Mouse (Mus musculus): Measurements from ENCODE around the gene 2310022A10Rik. TPM values are rescaled to one million over a fixed set of nuclear protein-coding genes. Genes with fewer than 3 reads are reported as not detected.

The 2310022A10Rik gene
- polyA plus RNA-seq, 1 experiment from 2014 or later: 40.8 TPM

GRCm38 (mm10) chr7:27601628-27602027 lies 48.6 kb downstream of the 2310022A10Rik start:
- H3K27ac ChIP-seq: no peak overlapping the region
- no peaks in the 10 kb centered on the region for H3K27me3 ChIP-seq (ENCODE audit: low read depth, poor library complexity, severe bottlenecking)
- H3K4me3 ChIP-seq: no peak overlapping the region
- no peaks in the 10 kb centered on the region for H3K9me3 ChIP-seq (replicated peaks)
- H3K36me3 ChIP-seq: peaks cover 8% of the 10 kb centered on the region; the same call in 1 of the 2 replicates
- H3K4me1 ChIP-seq: peaks cover 36% of the 10 kb centered on the region
- 83% methylated on average over 4 of the region's 4 CpGs for WGBS
- DNase-seq (ENCODE audit: low spot score): no peak

DNA sequence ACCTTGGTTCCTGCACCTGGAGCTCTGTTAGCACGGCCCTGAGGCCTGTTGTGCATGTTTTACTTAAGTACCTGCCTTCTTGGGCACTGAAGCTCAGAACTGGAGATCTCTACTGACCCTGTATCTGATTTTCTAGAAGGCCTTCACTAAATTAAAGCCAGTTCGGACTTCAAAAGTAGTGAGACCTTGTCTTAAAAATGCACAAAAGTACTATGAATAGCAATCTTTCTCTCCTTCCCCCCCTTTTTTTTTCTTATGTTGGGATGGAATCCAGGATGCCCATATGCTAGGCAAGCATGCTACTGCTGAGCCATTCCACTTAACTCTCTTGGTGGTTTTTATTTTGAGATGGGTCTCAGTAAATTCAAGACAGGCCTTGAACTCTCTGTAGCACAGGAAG lies 49.1 kb downstream of the 2310022A10Rik start:
- DNase-seq (ENCODE audit: low spot score): no peak
- no peaks in the 10 kb centered on the region for H3K9me3 ChIP-seq (replicated peaks)
- no peak overlapping the region for H3K27ac ChIP-seq
- H3K4me3 ChIP-seq: no peak overlapping the region
- WGBS: 87% methylated on average over 2 of the region's 2 CpGs
- peaks cover 36% of the 10 kb centered on the region for H3K4me1 ChIP-seq
- H3K36me3 ChIP-seq: peaks cover 4% of the 10 kb centered on the region; the same call in 1 of the 2 replicates
- H3K27me3 ChIP-seq (ENCODE audit: low read depth, poor library complexity, severe bottlenecking): no peaks in the 10 kb centered on the region

- Histone ChIP-seq H3K4me3 (no peak overlapping the region), H3K36me3 (peaks cover 10% of the 10 kb centered on the region; the same call in 1 of the 2 replicates), H3K4me1 (peaks cover 42% of the 10 kb centered on the region), H3K27me3 (ENCODE audit: low read depth, poor library complexity, severe bottlenecking) (no peaks in the 10 kb centered on the region), H3K9me3 (replicated peaks) (no peaks in the 10 kb centered on the region), H3K27ac (no peak overlapping the region)
- DNase-seq (ENCODE audit: low spot score): no peak
- WGBS: 87% methylated on average over 7 of the region's 7 CpGs
Measured at GRCm38 (mm10) chr7:27602835-27603234, 49.8 kb downstream of the 2310022A10Rik start.

DNA sequence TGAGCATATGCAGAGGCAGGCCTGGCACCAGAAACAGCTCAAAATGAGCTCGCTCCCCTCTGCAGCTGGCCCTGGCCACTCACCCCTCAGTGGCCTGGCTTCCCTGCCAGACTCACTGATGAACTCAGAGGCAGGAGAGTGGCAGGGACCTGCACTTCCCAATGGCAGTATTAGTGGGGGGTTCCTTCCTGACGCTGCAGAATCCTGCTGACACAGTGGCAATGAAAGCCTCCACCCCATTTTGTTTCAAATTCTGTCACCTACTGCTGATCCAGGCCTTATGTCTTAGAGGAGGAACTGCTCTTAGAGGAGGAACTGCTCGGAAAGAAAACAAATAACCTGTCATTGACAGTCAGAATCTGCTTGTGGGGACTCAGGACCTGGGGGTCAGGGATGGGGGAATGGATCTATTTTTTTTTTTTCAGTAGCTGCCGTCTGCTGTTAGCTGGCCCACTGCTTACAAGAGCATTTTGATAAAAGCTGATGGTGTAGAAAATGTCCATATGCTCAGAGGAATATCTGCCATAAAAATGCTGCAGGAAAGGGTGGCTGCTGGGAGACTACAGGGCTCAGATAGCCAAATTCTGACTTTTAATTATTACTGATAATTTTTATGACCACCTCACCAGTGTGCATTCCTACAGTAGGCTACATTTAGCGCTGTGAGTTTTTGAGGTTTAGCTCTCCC lies 51.8 kb downstream of the 2310022A10Rik start:
- WGBS: 53% methylated on average over 5 of the region's 5 CpGs
- H3K4me3 ChIP-seq: no peak overlapping the region
- no peak for DNase-seq (ENCODE audit: low spot score)
- peaks cover 28% of the 10 kb centered on the region for H3K36me3 ChIP-seq
- no peaks in the 10 kb centered on the region for H3K27me3 ChIP-seq (ENCODE audit: low read depth, poor library complexity, severe bottlenecking)
- no peaks in the 10 kb centered on the region for H3K9me3 ChIP-seq (replicated peaks)
- H3K27ac ChIP-seq: no peak overlapping the region
- H3K4me1 ChIP-seq: peaks cover 38% of the 10 kb centered on the region

DNA sequence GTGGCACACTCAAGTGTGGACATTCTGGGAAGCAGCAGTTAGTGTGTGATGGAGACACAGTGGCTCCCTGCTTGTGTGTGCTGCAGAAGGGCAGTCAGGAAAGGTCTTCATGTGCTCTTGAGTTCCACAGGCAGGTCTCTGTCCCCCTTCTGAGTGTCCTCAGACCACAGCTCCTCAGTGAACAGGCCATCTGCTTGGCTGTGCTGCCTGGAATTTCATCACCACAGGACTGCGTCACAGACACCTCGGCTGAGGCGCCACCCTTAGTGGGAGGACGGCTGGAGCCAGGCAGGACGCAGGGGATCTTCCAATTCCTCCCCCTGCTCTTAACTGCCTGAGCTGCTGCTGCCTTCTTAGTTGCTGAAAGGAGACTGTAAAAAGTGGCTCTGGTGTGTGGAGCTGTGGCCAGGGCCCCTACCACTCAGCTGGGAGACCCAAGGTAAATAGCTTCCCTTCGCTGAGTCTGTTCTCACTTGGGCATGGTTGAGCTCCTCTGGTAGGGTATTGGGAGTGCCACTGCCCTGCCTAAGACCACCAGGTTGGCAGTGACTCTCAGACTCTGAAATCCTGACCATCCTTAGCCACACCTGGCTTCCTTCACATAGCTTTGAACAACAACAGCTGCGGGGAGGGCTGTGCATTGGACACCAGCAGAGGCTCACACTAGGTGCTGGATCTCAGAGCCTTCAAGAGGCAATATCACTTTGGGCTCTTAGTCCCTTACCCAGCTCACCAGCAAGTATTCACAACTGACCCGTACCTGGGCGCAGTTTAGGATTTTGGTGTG lies 52.7 kb downstream of the 2310022A10Rik start:
- Histone ChIP-seq H3K27me3 (ENCODE audit: low read depth, poor library complexity, severe bottlenecking) (no peaks in the 10 kb centered on the region), H3K4me3 (no peak overlapping the region), H3K36me3 (peaks cover 37% of the 10 kb centered on the region), H3K4me1 (peaks cover 36% of the 10 kb centered on the region), H3K9me3 (replicated peaks) (no peaks in the 10 kb centered on the region), H3K27ac (peak overlapping the region; percentile 64; the same call in 1 of the 2 replicates)
- DNase-seq (ENCODE audit: low spot score): peak; percentile 40
- WGBS: 60% methylated on average over 9 of the region's 9 CpGs

DNA sequence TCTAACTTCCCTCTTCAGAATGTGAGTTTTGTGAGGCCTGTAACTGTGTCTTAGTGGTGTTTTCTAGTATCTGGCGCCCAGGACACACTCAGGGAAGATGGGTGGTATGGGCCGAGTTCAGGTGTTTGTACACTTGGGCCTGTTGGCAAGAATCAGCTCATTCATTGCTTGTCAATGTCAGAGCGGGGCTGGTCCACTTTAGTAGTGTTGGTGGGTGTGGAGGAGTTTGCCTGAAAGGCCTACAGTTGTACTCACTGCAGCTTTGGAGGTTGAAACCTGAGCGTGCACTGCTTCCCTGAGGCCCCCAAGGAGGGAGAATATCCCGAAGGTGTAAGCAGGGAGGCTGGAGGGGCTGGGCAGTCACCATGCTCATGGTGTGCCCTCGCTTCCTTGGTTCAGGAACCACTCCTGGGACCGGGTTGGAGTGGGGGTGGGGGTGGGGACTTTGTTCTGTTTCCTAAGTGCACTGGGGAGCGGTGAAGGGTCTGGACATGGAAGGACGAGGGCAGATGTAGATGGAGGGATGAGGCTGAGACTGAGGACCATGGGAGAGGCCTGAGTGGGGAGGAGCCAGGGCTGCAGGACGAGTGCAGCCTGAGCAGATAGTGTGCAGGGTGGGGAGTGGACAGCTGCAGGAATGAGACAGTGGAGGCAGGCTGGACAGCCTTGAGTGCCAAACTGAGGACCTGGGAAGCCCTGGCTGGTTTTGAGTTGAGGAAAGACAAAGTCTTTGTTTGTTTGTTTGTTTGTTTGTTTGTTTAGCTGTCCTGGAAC lies 53.6 kb downstream of the 2310022A10Rik start:
- peaks cover 32% of the 10 kb centered on the region for H3K4me1 ChIP-seq
- peak overlapping the region; percentile 64 for H3K27ac ChIP-seq
- no peaks in the 10 kb centered on the region for H3K27me3 ChIP-seq (ENCODE audit: low read depth, poor library complexity, severe bottlenecking)
- H3K9me3 ChIP-seq (replicated peaks): no peaks in the 10 kb centered on the region
- peaks cover 44% of the 10 kb centered on the region for H3K36me3 ChIP-seq
- WGBS: 57% methylated on average over 10 of the region's 10 CpGs
- DNase-seq (ENCODE audit: low spot score): no peak
- H3K4me3 ChIP-seq: 0 out of 2 replicates have a peak overlapping the region, but pooled peaks have one; percentile 4

DNA sequence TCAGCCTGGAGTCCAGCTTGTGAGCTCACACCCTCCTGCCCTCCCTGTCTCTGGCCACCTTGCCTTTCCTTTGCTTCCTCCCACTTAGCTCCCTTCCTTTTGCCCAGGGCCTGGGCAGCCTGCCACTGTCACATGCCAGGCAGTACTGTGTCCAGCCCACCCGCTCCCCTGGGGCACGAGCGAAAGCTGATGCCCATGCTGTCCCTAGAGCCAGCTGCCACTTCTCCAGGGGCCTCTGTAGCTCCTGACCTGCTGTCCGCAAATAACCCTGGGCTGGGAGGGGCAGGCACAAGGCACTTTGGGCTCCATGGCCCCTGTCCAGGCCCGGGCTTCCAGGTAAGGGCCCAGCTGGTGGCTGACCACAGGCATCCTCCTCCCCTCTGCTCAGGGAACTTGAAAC lies 54.5 kb downstream of the 2310022A10Rik start:
- peaks cover 44% of the 10 kb centered on the region for H3K36me3 ChIP-seq
- no peak for DNase-seq (ENCODE audit: low spot score)
- 61% methylated on average over 5 of the region's 5 CpGs for WGBS

DNA sequence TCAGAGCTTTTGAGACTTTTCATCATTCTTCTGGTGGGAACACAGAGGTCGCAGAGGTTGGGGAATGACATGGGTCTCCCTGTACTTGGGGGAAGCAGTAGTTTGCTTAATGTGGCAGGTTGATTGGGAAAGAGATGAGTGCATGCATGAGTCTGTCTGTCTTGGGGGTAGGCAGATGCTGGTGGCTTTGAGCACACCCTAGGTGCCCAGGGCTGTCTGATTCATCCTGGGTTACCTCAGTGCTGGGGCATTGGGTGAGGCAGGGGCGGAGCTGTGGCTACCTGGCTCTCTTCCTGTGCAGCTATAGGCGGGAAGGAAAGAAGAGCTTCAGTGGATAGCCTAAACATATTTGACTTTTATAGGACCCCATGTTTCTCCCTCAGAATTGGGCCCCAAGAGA lies 55.1 kb downstream of the 2310022A10Rik start:
- Histone ChIP-seq H3K4me1 (peaks cover 32% of the 10 kb centered on the region), H3K4me3 (no peak overlapping the region), H3K36me3 (peaks cover 43% of the 10 kb centered on the region), H3K27ac (no peak overlapping the region), H3K27me3 (ENCODE audit: low read depth, poor library complexity, severe bottlenecking) (no peaks in the 10 kb centered on the region), H3K9me3 (replicated peaks) (no peaks in the 10 kb centered on the region)
- 96% methylated on average over 3 of the region's 3 CpGs for WGBS
- DNase-seq (ENCODE audit: low spot score): no peak

More for the DNA sequence above, 54.5 kb downstream of the 2310022A10Rik start:
- H3K9me3 ChIP-seq (replicated peaks): no peaks in the 10 kb centered on the region
- H3K4me3 ChIP-seq: no peak overlapping the region
- peaks cover 32% of the 10 kb centered on the region for H3K4me1 ChIP-seq
- no peaks in the 10 kb centered on the region for H3K27me3 ChIP-seq (ENCODE audit: low read depth, poor library complexity, severe bottlenecking)
- H3K27ac ChIP-seq: peak overlapping the region; percentile 64; the same call in 1 of the 2 replicates

DNA sequence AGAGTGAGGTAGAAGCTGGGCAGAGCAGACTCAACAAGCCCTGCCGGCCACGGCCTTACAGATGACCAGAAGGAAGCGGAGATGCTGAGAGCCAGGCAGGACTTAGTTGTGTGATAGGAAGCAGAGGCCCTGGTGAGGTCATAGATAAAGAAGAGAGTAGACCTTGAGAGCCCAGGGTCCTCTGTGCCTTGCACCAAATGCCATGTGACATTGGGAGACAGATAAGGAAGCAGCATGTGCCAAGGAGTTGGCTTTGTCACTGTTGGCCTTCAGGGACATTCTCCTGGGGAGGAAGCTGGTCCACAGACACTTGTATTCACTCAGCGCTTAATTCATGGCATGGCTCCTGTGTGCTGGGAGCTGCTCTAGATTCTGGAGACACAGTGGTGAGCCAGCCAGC lies 56.3 kb downstream of the 2310022A10Rik start:
- 93% methylated on average over 4 of the region's 4 CpGs for WGBS
- Histone ChIP-seq H3K27ac (no peak overlapping the region), H3K4me3 (no peak overlapping the region), H3K4me1 (peaks cover 32% of the 10 kb centered on the region), H3K27me3 (ENCODE audit: low read depth, poor library complexity, severe bottlenecking) (no peaks in the 10 kb centered on the region), H3K36me3 (peaks cover 41% of the 10 kb centered on the region), H3K9me3 (replicated peaks) (no peaks in the 10 kb centered on the region)
- no peak for DNase-seq (ENCODE audit: low spot score)

GRCm38 (mm10) chr7:27609688-27610087 lies 56.7 kb downstream of the 2310022A10Rik start:
- DNase-seq (ENCODE audit: low spot score): no peak
- Histone ChIP-seq H3K4me1 (peaks cover 29% of the 10 kb centered on the region), H3K9me3 (replicated peaks) (no peaks in the 10 kb centered on the region), H3K36me3 (peaks cover 41% of the 10 kb centered on the region), H3K27me3 (ENCODE audit: low read depth, poor library complexity, severe bottlenecking) (no peaks in the 10 kb centered on the region), H3K27ac (no peak overlapping the region), H3K4me3 (no peak overlapping the region)
- 90% methylated on average over 2 of the region's 2 CpGs for WGBS

DNA sequence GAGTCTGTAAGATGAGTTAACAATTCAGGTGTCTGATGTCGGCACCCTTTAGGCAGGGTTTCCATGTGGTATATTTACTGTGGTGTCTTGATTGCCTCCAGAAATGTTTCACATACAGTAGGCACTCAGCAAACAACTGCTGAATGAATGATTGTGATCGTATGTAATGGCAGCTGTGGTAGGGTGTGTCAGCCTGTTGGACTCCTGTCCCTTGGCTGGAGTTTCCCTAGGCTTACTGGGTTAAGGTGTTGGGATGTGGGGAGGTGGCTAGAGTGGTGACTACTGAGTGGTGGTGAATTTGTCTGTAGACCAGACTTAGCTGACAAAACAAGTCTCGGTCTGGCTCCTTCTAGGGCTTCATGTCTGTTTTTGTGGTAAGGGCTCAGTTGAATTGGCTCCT lies 57.3 kb downstream of the 2310022A10Rik start:
- Histone ChIP-seq H3K27ac (no peak overlapping the region), H3K36me3 (peaks cover 41% of the 10 kb centered on the region), H3K27me3 (ENCODE audit: low read depth, poor library complexity, severe bottlenecking) (no peaks in the 10 kb centered on the region), H3K4me3 (no peak overlapping the region), H3K9me3 (replicated peaks) (no peaks in the 10 kb centered on the region), H3K4me1 (peaks cover 24% of the 10 kb centered on the region)
- no peak for DNase-seq (ENCODE audit: low spot score)
- WGBS: 97% methylated on average over 3 of the region's 3 CpGs

GRCm38 (mm10) chr7:27610871-27611270 lies 57.8 kb downstream of the 2310022A10Rik start:
- H3K4me3 ChIP-seq: no peak overlapping the region
- H3K27ac ChIP-seq: no peak overlapping the region
- no peaks in the 10 kb centered on the region for H3K27me3 ChIP-seq (ENCODE audit: low read depth, poor library complexity, severe bottlenecking)
- H3K36me3 ChIP-seq: peaks cover 44% of the 10 kb centered on the region
- peaks cover 19% of the 10 kb centered on the region for H3K4me1 ChIP-seq
- 90% methylated on average over 5 of the region's 5 CpGs for WGBS
- no peak for DNase-seq (ENCODE audit: low spot score)
- H3K9me3 ChIP-seq (replicated peaks): no peaks in the 10 kb centered on the region
